Mouse (Mus musculus): ENCODE results near the gene Catsper1. TPM values are rescaled to one million over a fixed set of nuclear protein-coding genes. Genes with fewer than 3 reads are reported as not detected.

Gene Catsper1
- polyA plus RNA-seq, 1 experiment: not detected

- Histone ChIP-seq H3K4me1 (replicated peaks; ENCODE audit: control insufficient read depth, insufficient read depth, low read length) (no peaks in the 10 kb centered on the region), H3K36me3 (ENCODE audit: control insufficient read depth, insufficient read depth, low read length) (peaks cover 46% of the 10 kb centered on the region), H3K27me3 (ENCODE audit: control insufficient read depth, insufficient read depth, low read length) (no peaks in the 10 kb centered on the region), H3K4me3 (ENCODE audit: control insufficient read depth, insufficient read depth, low read length) (no peak overlapping the region), H3K27ac (ENCODE audit: control insufficient read depth, insufficient read depth, low read length) (no peak overlapping the region)
- TF ChIP-seq CTCF (IDR thresholded peaks at IDR 0.05; ENCODE audit: borderline replicate concordance, control insufficient read depth, extremely low read depth, insufficient read depth, low read length, poor library complexity) (no peak), POLR2A (IDR thresholded peaks at IDR 0.05; ENCODE audit: control insufficient read depth, extremely low read depth, insufficient read depth, low read length, poor library complexity) (no peak)
- WGBS: 76% methylated on average over 4 of the region's 4 CpGs
- DNase-seq: no peak
Measured at GRCm38 (mm10) chr19:5374177-5374576, 38.6 kb downstream of the Catsper1 start.

GRCm38 (mm10) chr19:5374748-5375147 lies 39.2 kb downstream of the Catsper1 start:
- WGBS: 95% methylated on average over 4 of the region's 4 CpGs
- no peak overlapping the region for H3K27ac ChIP-seq (ENCODE audit: control insufficient read depth, insufficient read depth, low read length)
- TF ChIP-seq CTCF (IDR thresholded peaks at IDR 0.05; ENCODE audit: borderline replicate concordance, control insufficient read depth, extremely low read depth, insufficient read depth, low read length, poor library complexity) (no peak), POLR2A (IDR thresholded peaks at IDR 0.05; ENCODE audit: control insufficient read depth, extremely low read depth, insufficient read depth, low read length, poor library complexity) (no peak)
- no peak overlapping the region for H3K4me3 ChIP-seq (ENCODE audit: control insufficient read depth, insufficient read depth, low read length)
- H3K4me1 ChIP-seq (replicated peaks; ENCODE audit: control insufficient read depth, insufficient read depth, low read length): no peaks in the 10 kb centered on the region
- DNase-seq: no peak
- H3K36me3 ChIP-seq (ENCODE audit: control insufficient read depth, insufficient read depth, low read length): peaks cover 47% of the 10 kb centered on the region
- no peaks in the 10 kb centered on the region for H3K27me3 ChIP-seq (ENCODE audit: control insufficient read depth, insufficient read depth, low read length)

- peaks cover 53% of the 10 kb centered on the region for H3K36me3 ChIP-seq (ENCODE audit: control insufficient read depth, insufficient read depth, low read length)
- WGBS: 90% methylated on average over 1 of the region's 1 CpGs
- DNase-seq: no peak
Measured at GRCm38 (mm10) chr19:5377446-5377845, 41.9 kb downstream of the Catsper1 start.

GRCm38 (mm10) chr19:5383326-5383725 lies 47.8 kb downstream of the Catsper1 start:
- peaks cover 5% of the 10 kb centered on the region for H3K4me1 ChIP-seq (replicated peaks; ENCODE audit: control insufficient read depth, insufficient read depth, low read length)
- no peak overlapping the region for H3K4me3 ChIP-seq (ENCODE audit: control insufficient read depth, insufficient read depth, low read length)
- TF ChIP-seq POLR2A (IDR thresholded peaks at IDR 0.05; ENCODE audit: control insufficient read depth, extremely low read depth, insufficient read depth, low read length, poor library complexity): no peak
- no peak for TF ChIP-seq CTCF (IDR thresholded peaks at IDR 0.05; ENCODE audit: borderline replicate concordance, control insufficient read depth, extremely low read depth, insufficient read depth, low read length, poor library complexity)
- 96% methylated on average over 12 of the region's 12 CpGs for WGBS
- no peak overlapping the region for H3K27ac ChIP-seq (ENCODE audit: control insufficient read depth, insufficient read depth, low read length)
- no peaks in the 10 kb centered on the region for H3K27me3 ChIP-seq (ENCODE audit: control insufficient read depth, insufficient read depth, low read length)
- DNase-seq: no peak
- peaks cover 65% of the 10 kb centered on the region for H3K36me3 ChIP-seq (ENCODE audit: control insufficient read depth, insufficient read depth, low read length)

More at GRCm38 (mm10) chr19:5377446-5377845, 41.9 kb downstream of the Catsper1 start:
- H3K4me3 ChIP-seq (ENCODE audit: control insufficient read depth, insufficient read depth, low read length): no peak overlapping the region
- H3K27ac ChIP-seq (ENCODE audit: control insufficient read depth, insufficient read depth, low read length): no peak overlapping the region
- no peak for TF ChIP-seq POLR2A (IDR thresholded peaks at IDR 0.05; ENCODE audit: control insufficient read depth, extremely low read depth, insufficient read depth, low read length, poor library complexity)
- H3K4me1 ChIP-seq (replicated peaks; ENCODE audit: control insufficient read depth, insufficient read depth, low read length): no peaks in the 10 kb centered on the region
- no peaks in the 10 kb centered on the region for H3K27me3 ChIP-seq (ENCODE audit: control insufficient read depth, insufficient read depth, low read length)

- Histone ChIP-seq H3K27ac (ENCODE audit: control insufficient read depth, insufficient read depth, low read length) (no peak overlapping the region), H3K4me1 (replicated peaks; ENCODE audit: control insufficient read depth, insufficient read depth, low read length) (peaks cover 8% of the 10 kb centered on the region), H3K4me3 (ENCODE audit: control insufficient read depth, insufficient read depth, low read length) (no peak overlapping the region), H3K27me3 (ENCODE audit: control insufficient read depth, insufficient read depth, low read length) (no peaks in the 10 kb centered on the region), H3K36me3 (ENCODE audit: control insufficient read depth, insufficient read depth, low read length) (peaks cover 51% of the 10 kb centered on the region)
- 97% methylated on average over 8 of the region's 8 CpGs for WGBS
- no peak for TF ChIP-seq POLR2A (IDR thresholded peaks at IDR 0.05; ENCODE audit: control insufficient read depth, extremely low read depth, insufficient read depth, low read length, poor library complexity)
- no peak for TF ChIP-seq CTCF (IDR thresholded peaks at IDR 0.05; ENCODE audit: borderline replicate concordance, control insufficient read depth, extremely low read depth, insufficient read depth, low read length, poor library complexity)
- DNase-seq: no peak
Measured at GRCm38 (mm10) chr19:5384715-5385114, 49.2 kb downstream of the Catsper1 start.

- peaks cover 19% of the 10 kb centered on the region for H3K4me1 ChIP-seq (replicated peaks; ENCODE audit: control insufficient read depth, insufficient read depth, low read length)
- peaks cover 18% of the 10 kb centered on the region for H3K36me3 ChIP-seq (ENCODE audit: control insufficient read depth, insufficient read depth, low read length)
- TF ChIP-seq CTCF (IDR thresholded peaks at IDR 0.05; ENCODE audit: borderline replicate concordance, control insufficient read depth, extremely low read depth, insufficient read depth, low read length, poor library complexity): no peak
- no peak for TF ChIP-seq POLR2A (IDR thresholded peaks at IDR 0.05; ENCODE audit: control insufficient read depth, extremely low read depth, insufficient read depth, low read length, poor library complexity)
- peak overlapping the region; percentile 88 for H3K4me3 ChIP-seq (ENCODE audit: control insufficient read depth, insufficient read depth, low read length)
- under 1% methylated on average over 43 of the region's 43 CpGs for WGBS
- no peak overlapping the region for H3K27ac ChIP-seq (ENCODE audit: control insufficient read depth, insufficient read depth, low read length)
- DNase-seq: no peak
- no peaks in the 10 kb centered on the region for H3K27me3 ChIP-seq (ENCODE audit: control insufficient read depth, insufficient read depth, low read length)
Measured at GRCm38 (mm10) chr19:5388011-5388441, 52.5 kb downstream of the Catsper1 start.

All from thymus, adult 2 months (tissue).